Mouse (Mus musculus) induced T-regulatory cell, adult 2 months (primary cell): Measurements from ENCODE around the gene Rpap3.

Source experiments
- DNase-seq: peaks from one replicate; pipeline ENCODE4 v3.0.0-alpha.2; 2012; ENCODE audit warnings: low read depth

Rpap3 gene

DNA sequence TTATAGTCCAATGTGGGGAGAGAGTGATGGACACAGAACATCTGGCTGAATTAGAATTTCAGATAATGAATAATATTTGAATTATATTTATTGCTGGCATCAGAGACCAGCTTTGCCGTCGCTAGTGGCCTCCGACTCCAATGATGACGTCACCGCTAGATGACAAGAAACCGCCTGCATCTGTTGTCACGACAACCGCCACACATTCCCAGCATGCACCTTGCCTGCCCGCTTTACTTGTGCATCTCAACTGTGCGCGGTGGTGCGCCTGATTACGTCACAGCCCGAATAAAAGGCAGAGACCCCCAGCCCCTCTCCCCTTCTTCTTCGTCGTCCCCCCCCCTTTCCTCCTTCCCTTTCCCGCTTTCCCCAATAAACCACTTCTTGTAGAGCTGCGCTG lies 57.4 kb downstream of the Rpap3 start:
- DNase-seq: no peak

DNA sequence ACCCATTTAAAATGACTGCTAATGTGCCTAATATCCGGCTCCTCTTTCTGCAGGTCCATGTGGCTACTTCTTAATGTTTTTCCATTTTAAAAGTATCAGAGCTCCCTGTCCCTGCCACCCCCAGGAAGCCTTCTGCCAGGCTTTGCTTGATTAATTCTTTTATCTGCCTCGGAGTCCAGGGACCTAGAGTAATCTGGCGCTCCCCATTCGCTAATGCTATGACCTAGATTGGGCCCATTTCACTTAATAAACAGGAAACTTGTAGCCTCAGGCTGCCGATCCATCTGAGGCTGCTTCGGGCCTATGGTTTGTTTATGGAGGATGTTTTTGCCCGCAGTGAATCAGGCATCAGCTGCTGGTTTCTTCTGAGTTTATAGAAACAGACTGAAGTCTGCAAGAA lies 59.2 kb downstream of the Rpap3 start:
- DNase-seq: no peak

DNA sequence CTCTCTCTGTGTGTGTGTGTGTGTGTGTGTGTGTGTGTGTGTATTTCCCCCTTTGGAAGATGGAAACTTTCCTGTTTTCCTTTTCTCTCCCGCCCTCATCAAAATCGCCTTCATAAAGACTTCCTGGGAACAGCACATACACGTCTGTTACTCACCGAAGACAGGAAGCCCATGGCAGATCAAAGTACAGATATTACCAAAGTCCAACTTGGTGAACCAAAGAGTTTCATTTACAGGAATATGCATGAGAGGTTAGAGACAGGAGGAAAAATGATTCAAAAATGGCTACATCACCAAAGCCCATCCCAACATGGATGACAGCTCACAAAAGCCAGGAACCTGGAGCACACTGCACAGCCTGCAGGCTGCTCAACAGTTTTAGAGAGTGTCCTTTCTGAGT lies 61.6 kb downstream of the Rpap3 start:
- no peak for DNase-seq
